Mouse (Mus musculus) lung, adult 2 months (tissue): ENCODE data around the gene Dera.

Experiments
- CTCF ChIP-seq: fragments of 200-500 bp; IDR thresholded peaks from 2 replicates; pipeline ENCODE4 v1.5.1; 2011; ENCODE audit warnings: mild to moderate bottlenecking, low read length, control low read depth; ENCODE audit not compliant: insufficient read depth
- POLR2A ChIP-seq: fragments of 200-500 bp; IDR thresholded peaks from 2 replicates; pipeline ENCODE4 v1.6.1; 2011; ENCODE audit warnings: low read depth, mild to moderate bottlenecking, control low read depth, low read length, borderline replicate concordance; ENCODE audit errors: extremely low read depth

DNA sequence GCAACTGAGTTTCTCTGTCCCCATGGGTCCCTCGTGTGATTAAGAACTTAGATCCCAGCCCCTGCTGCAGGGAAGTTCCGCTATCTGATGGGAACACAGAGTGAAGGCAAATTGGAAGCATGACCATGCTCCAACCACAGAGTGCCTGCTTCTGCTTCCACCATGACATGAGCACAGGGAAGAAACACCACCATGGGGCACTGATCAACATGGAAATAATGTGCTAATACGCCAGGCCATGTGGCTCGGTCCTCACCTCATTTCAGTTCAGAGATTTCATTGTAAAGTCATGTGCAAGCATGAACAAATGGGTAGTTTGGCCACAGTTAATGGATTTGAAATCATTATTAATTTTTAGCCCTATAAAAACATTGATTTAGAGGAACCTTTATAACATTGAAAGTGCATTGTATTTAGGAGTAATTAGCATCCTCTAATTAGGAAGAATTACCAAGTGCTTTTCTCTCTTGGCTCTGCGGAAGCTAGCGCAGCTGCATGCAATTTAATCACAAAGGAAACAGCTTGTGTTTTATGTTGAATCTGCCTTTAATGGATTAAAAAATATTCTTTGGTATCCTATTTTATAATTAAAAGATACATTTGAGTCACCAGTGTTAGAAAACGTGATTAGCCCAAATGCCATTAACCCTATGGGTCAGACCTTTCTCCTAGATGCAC lies 115.7 kb downstream of the Dera start:
- no peak for TF ChIP-seq CTCF
- TF ChIP-seq POLR2A, result no peak
